Mouse (Mus musculus) CH12.LX (cell line): ENCODE measurements around the gene Otoa. TPM values are rescaled to one million over a fixed set of nuclear protein-coding genes. Genes with fewer than 3 reads are reported as not detected.

Experiments
- DNase-seq: peaks from one replicate; pipeline ENCODE4 v3.0.0-alpha.2; 2013; ENCODE audit errors: extremely low read depth
- H3K27ac ChIP-seq: 2 replicates; pipeline ENCODE4 v1.5.1; 2012; ENCODE audit warnings: low read depth, mild to moderate bottlenecking, control low read depth, moderate library complexity; ENCODE audit not compliant: insufficient read depth
- H3K27me3 ChIP-seq: replicated peaks from 2 replicates; pipeline ENCODE3; 2012; ENCODE audit warnings: inconsistent platforms
- H3K36me3 ChIP-seq, 2 experiments: replicated peaks in 1 of 2; 2 replicates each; pipeline versions ENCODE3 to v1.6.1; 2012; ENCODE audit warnings: inconsistent platforms in 1 of 2, low read length in 1 of 2, mild to moderate bottlenecking in 1 of 2, mixed read lengths in 1 of 2, moderate library complexity in 1 of 2; ENCODE audit not compliant: control insufficient read depth in 1 of 2, insufficient read depth in 1 of 2
- H3K4me1 ChIP-seq, 2 experiments: 2 replicates each; pipeline ENCODE4 v1.6.1; 2012; ENCODE audit warnings: inconsistent platforms in 1 of 2, moderate library complexity in 1 of 2; ENCODE audit not compliant: insufficient read depth in 2 of 2, control insufficient read depth in 1 of 2
- H3K4me2 ChIP-seq: 2 replicates; pipeline ENCODE4 v1.6.1; 2012; ENCODE audit warnings: low read depth, mild to moderate bottlenecking, control low read depth; ENCODE audit not compliant: poor library complexity, insufficient read depth, severe bottlenecking
- H3K4me3 ChIP-seq, 3 experiments: fragments of 150-350 bp in 1 of 3; sonication (generic) in 1 of 3; replicated peaks in 1 of 3; 2 replicates each; pipeline versions ENCODE3 to v1.5.1; 2011 to 2012; ENCODE audit warnings: low read depth in 2 of 3, low read length in 2 of 3, mild to moderate bottlenecking in 2 of 3, moderate library complexity in 2 of 3, control low read depth in 1 of 3, improper control_type of control experiment in 1 of 3, inconsistent platforms in 1 of 3, mixed read lengths in 1 of 3; ENCODE audit not compliant: poor library complexity in 1 of 3
- H3K79me2 ChIP-seq: replicated peaks from 2 replicates; pipeline ENCODE4 v1.6.1; 2012; ENCODE audit warnings: mild to moderate bottlenecking, moderate library complexity; ENCODE audit not compliant: control insufficient read depth, poor library complexity, insufficient read depth, severe bottlenecking; ENCODE audit errors: extremely low read depth
- H3K9ac ChIP-seq: 2 replicates; pipeline ENCODE4 v1.6.1; 2012; ENCODE audit warnings: low read depth, mild to moderate bottlenecking, control low read depth, moderate library complexity; ENCODE audit not compliant: insufficient read depth
- H3K9me3 ChIP-seq: replicated peaks from 2 replicates; pipeline ENCODE3; 2012; ENCODE audit warnings: low read length, inconsistent platforms, mixed read lengths
- CHD1 ChIP-seq: IDR thresholded peaks from 2 replicates; pipeline ENCODE4 v1.6.1; 2012; ENCODE audit warnings: low read depth, low read length, improper control_type of control experiment, inconsistent platforms
- CHD2 ChIP-seq: IDR thresholded peaks from 2 replicates; pipeline ENCODE4 v1.6.1; 2011; ENCODE audit warnings: low read length, improper control_type of control experiment
- CTCF ChIP-seq, 2 experiments: IDR thresholded peaks in 1 of 2; conservative IDR thresholded peaks in 1 of 2; 2 replicates each; pipeline ENCODE4 v1.5.1; 2011 to 2012; ENCODE audit warnings: low read depth in 2 of 2, low read length in 2 of 2, improper control_type of control experiment in 1 of 2, inconsistent platforms in 1 of 2, mild to moderate bottlenecking in 1 of 2, moderate library complexity in 1 of 2
- E2F4 ChIP-seq: IDR thresholded peaks from 2 replicates; pipeline ENCODE4 v1.6.1; 2011; ENCODE audit warnings: low read depth, low read length, improper control_type of control experiment; ENCODE audit not compliant: insufficient replicate concordance
- EP300 ChIP-seq: IDR thresholded peaks from 2 replicates; pipeline ENCODE4 v1.6.1; 2011; ENCODE audit warnings: low read length, improper control_type of control experiment
- ETS1 ChIP-seq: conservative IDR thresholded peaks from 2 replicates; pipeline ENCODE4 v1.6.1; 2012; ENCODE audit warnings: low read depth, mild to moderate bottlenecking, inconsistent platforms, low read length, improper control_type of control experiment, moderate library complexity
- GABPA ChIP-seq: IDR thresholded peaks from 2 replicates; pipeline ENCODE4 v1.6.1; 2012; ENCODE audit warnings: low read depth, low read length, improper control_type of control experiment, inconsistent platforms; ENCODE audit not compliant: insufficient replicate concordance
- IRF4 ChIP-seq: IDR thresholded peaks from 2 replicates; pipeline ENCODE4 v1.6.1; 2014; ENCODE audit warnings: low read depth, mild to moderate bottlenecking, inconsistent platforms, low read length, improper control_type of control experiment
- MAFK ChIP-seq: IDR thresholded peaks from 2 replicates; pipeline ENCODE4 v1.6.1; 2011; ENCODE audit warnings: low read length, improper control_type of control experiment; ENCODE audit not compliant: insufficient replicate concordance
- MAZ ChIP-seq: IDR thresholded peaks from 2 replicates; pipeline ENCODE4 v1.6.1; 2012; ENCODE audit warnings: low read depth, mild to moderate bottlenecking, inconsistent platforms, low read length, improper control_type of control experiment, moderate library complexity
- MEF2A ChIP-seq: IDR thresholded peaks from 2 replicates; pipeline ENCODE4 v1.6.1; 2014; ENCODE audit warnings: low read depth, mild to moderate bottlenecking, inconsistent platforms, low read length, improper control_type of control experiment, borderline replicate concordance
- MXI1 ChIP-seq: IDR thresholded peaks from 2 replicates; pipeline ENCODE4 v1.6.1; 2011; ENCODE audit warnings: mild to moderate bottlenecking, low read depth, low read length, improper control_type of control experiment
- NELFE ChIP-seq: IDR thresholded peaks from 2 replicates; pipeline ENCODE4 v1.6.1; 2011; ENCODE audit warnings: low read depth, low read length, improper control_type of control experiment
- NRF1 ChIP-seq: IDR thresholded peaks from 2 replicates; pipeline ENCODE4 v1.6.1; 2014; ENCODE audit warnings: low read depth, mild to moderate bottlenecking, inconsistent platforms, low read length, improper control_type of control experiment, moderate library complexity
- POLR2A ChIP-seq: IDR thresholded peaks from 2 replicates; pipeline ENCODE4 v1.6.1; 2011; ENCODE audit warnings: low read depth, mild to moderate bottlenecking, improper control_type of control experiment, low read length
- POLR2AphosphoS2 ChIP-seq: IDR thresholded peaks from 2 replicates; pipeline ENCODE4 v1.6.1; 2011; ENCODE audit warnings: low read depth, low read length, improper control_type of control experiment
- RAD21 ChIP-seq: IDR thresholded peaks from 2 replicates; pipeline ENCODE4 v1.6.1; 2011; ENCODE audit warnings: low read depth, mild to moderate bottlenecking, low read length, improper control_type of control experiment, moderate library complexity
- RCOR1 ChIP-seq: conservative IDR thresholded peaks from 2 replicates; pipeline ENCODE4 v1.6.1; 2012; ENCODE audit warnings: low read depth, mild to moderate bottlenecking, inconsistent platforms, low read length, improper control_type of control experiment
- SMC3 ChIP-seq: IDR thresholded peaks from 2 replicates; pipeline ENCODE4 v1.6.1; 2011; ENCODE audit warnings: low read depth, low read length, improper control_type of control experiment
- USF2 ChIP-seq: conservative IDR thresholded peaks from 2 replicates; pipeline ENCODE4 v1.6.1; 2011; ENCODE audit warnings: low read depth, low read length, improper control_type of control experiment
- ZC3H11A ChIP-seq: IDR thresholded peaks from 2 replicates; pipeline ENCODE4 v1.6.1; 2012; ENCODE audit warnings: low read depth, mild to moderate bottlenecking, inconsistent platforms, low read length, improper control_type of control experiment
- ZKSCAN1 ChIP-seq: IDR thresholded peaks from 2 replicates; pipeline ENCODE4 v1.6.1; 2012; ENCODE audit warnings: low read depth, inconsistent platforms, low read length, improper control_type of control experiment, borderline replicate concordance
- ZMIZ1 ChIP-seq: IDR thresholded peaks from 2 replicates; pipeline ENCODE4 v1.6.1; 2012; ENCODE audit warnings: low read depth, mild to moderate bottlenecking, inconsistent platforms, low read length, improper control_type of control experiment
- ZNF384 ChIP-seq: IDR thresholded peaks from 2 replicates; pipeline ENCODE4 v1.6.1; 2012; ENCODE audit warnings: low read depth, low read length, improper control_type of control experiment, inconsistent platforms
- dilution Hi-C: fragments of 300-500 bp; cut with MboI; formaldehyde crosslinking; loops from 2 replicates; pipeline ENCODE4 v1.14.3; 2020; ENCODE audit warnings: low sequenced_read_pairs; ENCODE audit not compliant: extremely low pct_unique_long_range_greater_than_20kb, extremely low pct_ligation_motif_present
- in situ Hi-C: fragments of 300-500 bp; cut with MboI; formaldehyde crosslinking; loops from 3 replicates; pipeline ENCODE4 v1.14.3; 2019; ENCODE audit warnings: low sequenced_read_pairs, low pct_ligation_motif_present, low pct_unique_long_range_greater_than_20kb, mixed read lengths
- polyA plus RNA-seq: library from polyadenylated mRNA; unstranded; fragments of >175 nt; gene quantifications from 2 replicates; pipeline ENCODE4 v1.2.1, GENCODE M21; 2012; ENCODE audit warnings: low read depth; ENCODE audit not compliant: insufficient read length
- total RNA-seq, 2 experiments: library from RNA; depleted of rRNA; stranded (reverse); fragments of 300-350 nt in 1 of 2; fragments of >200 nt in 1 of 2; gene quantifications; 2 replicates each; pipeline ENCODE4 v1.2.3; 2012 to 2014

Otoa gene
- total and polyA plus RNA-seq, 3 experiments = 0.08 TPM; not detected in 2

DNA sequence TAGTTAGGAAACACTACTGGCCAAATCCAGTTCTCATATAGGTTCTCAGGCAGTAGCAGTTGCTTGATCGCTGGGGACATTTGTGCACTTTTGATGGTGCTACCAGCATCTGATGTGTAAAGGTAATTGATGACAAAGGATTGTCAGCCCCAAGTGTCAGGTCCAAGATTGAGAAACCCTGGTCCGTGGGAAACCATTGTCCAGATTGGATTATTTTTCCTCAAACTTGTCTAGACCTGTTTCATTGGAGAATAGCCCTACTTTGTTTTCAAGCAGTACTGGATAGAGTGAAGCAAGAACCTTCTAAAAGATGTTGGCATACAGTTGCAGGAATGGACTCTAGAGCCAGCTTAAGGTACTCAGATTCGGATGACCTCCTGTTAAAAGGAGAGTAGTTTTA lies 38.4 kb upstream of the Otoa start:
- no peaks in the 10 kb centered on the region for H3K27me3 ChIP-seq
- H3K27ac ChIP-seq = no peak overlapping the region
- H3K9ac ChIP-seq = no peak overlapping the region
- dilution Hi-C loops (no loop called here), in situ Hi-C loops (no loop called here)
- no peak overlapping the region for H3K4me2 ChIP-seq
- peaks cover 0 to 15% of the 10 kb centered on the region in 2 experiments; a peak in 3 of 4 replicates for H3K4me1 ChIP-seq
- H3K9me3 ChIP-seq = no peaks in the 10 kb centered on the region
- no peak for DNase-seq
- H3K36me3 ChIP-seq = peaks cover 0 to 23% of the 10 kb centered on the region in 2 experiments
- peaks cover 46% of the 10 kb centered on the region for H3K79me2 ChIP-seq
- H3K4me3 ChIP-seq = no peak overlapping the region
- no peak for TF ChIP-seq NELFE
- TF ChIP-seq EP300 = no peak
- TF ChIP-seq CHD2 = no peak
- TF ChIP-seq RAD21 = no peak
- TF ChIP-seq NRF1 = no peak
- no peak for TF ChIP-seq RCOR1
- TF ChIP-seq E2F4 = no peak
- TF ChIP-seq CTCF (conservative IDR thresholded peaks at IDR 0.05 in 1 of 2, IDR thresholded peaks at IDR 0.05 in 1 of 2; ENCODE audit: low read depth in 2 of 2, low read length in 2 of 2) = no peak
- TF ChIP-seq CHD1 = no peak
- no peak for TF ChIP-seq POLR2AphosphoS2
- no peak for TF ChIP-seq ZMIZ1
- no peak for TF ChIP-seq MAZ
- TF ChIP-seq SMC3 = no peak
- TF ChIP-seq POLR2A = no peak
- TF ChIP-seq ZC3H11A = no peak
- TF ChIP-seq IRF4 = no peak
- no peak for TF ChIP-seq ZKSCAN1
- TF ChIP-seq MAFK = no peak
- no peak for TF ChIP-seq ETS1

- TF ChIP-seq EP300 (no peak), MEF2A (no peak), USF2 (no peak), ZNF384 (no peak), E2F4 (no peak), GABPA (no peak), MXI1 (no peak), SMC3 (no peak)
- dilution Hi-C loops = no loop called here
- Histone ChIP-seq H3K79me2 (peaks cover 44% of the 10 kb centered on the region), H3K4me1 (peaks cover 0 to 14% of the 10 kb centered on the region in 2 experiments; a peak in 3 of 4 replicates), H3K27ac (no peak overlapping the region), H3K36me3 (peaks cover 0 to 26% of the 10 kb centered on the region in 2 experiments), H3K9ac (no peak overlapping the region), H3K9me3 (no peaks in the 10 kb centered on the region), H3K4me3 (no peak overlapping the region), H3K27me3 (no peaks in the 10 kb centered on the region), H3K4me2 (no peak overlapping the region)
- in situ Hi-C loops = no loop called here
- DNase-seq = no peak
Measured at GRCm38 (mm10) chr7:121043510-121043909, 37.9 kb upstream of the Otoa start.
